Mouse (Mus musculus): ENCODE data around the gene Cmtm8.

Cmtm8 gene

DNA sequence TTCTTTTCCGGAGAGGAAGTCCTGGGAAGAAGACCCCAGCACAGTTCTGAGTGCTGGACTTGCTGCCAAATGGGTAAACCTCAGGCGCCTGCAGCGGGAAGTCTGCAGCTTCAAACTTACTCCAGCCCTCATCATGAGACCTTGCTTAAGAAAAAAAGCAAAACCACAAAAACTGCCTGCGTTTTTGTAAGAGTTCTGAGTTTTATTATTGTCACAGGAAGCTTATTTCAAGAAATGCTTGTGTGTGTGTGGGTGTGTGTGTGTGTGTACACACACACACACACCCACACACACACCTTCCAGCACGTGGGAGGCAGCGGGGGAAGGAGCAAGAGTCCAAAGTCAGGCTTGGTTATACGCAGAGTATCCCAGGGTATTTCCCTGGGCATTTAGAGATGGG, 85.7 kb downstream of the Cmtm8 start:
- no peak for DNase-seq (ENCODE audit: low spot score in 2 of 2)

DNA sequence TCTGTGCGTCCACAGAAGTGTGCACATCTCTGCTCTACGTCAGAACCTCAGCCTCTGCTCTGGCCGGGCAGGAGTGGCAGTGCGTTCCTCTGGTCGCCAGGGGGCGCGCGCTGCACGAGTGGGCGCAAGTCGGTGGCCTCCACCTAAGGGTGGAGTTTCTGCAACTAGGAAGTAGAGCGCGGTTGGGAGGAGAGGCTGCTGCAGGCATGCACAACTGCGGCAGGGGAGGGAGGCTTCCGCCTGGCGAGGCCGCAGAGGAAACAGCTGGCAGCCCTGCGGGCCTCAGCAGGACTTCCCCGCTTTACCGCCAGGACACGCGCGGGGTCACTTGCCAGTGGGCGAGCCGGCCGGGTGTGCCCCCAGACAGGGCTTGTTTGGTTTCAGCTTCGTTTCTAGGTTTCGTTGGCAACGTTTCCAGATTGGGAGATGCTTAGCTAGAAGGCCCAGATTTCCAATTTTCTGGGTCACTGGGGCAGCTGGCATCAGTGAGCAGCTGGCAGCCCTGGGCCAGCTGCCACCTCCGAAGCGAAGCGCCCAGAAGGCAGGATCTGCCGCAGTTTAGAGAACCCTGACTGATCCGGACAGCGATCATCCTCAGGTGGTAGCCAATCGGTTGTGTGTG, 91.0 kb downstream of the Cmtm8 start:
- DNase-seq (ENCODE audit: low spot score in 2 of 2) = peak; percentile 85 to 87

DNA sequence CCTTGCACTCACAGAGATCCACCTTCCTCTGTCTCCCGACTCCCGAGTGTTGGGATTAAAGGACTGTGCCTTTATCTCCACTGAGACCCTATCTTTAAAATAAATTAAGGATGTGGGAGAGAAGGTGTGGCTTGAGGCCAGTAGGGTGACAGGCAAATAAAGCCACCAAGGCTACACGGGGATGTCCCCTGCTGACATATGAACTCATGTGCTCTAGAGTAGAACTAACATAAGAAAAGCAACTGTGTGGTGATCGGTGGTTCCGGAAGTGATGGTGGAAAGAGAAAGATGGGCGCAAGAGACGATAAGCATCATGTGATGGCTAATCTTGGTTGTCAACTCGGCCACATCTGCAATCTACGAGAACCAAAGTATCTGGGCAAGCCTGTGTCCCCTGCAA, 91.6 kb downstream of the Cmtm8 start:
- DNase-seq (ENCODE audit: low spot score in 2 of 2) = no peak

DNA sequence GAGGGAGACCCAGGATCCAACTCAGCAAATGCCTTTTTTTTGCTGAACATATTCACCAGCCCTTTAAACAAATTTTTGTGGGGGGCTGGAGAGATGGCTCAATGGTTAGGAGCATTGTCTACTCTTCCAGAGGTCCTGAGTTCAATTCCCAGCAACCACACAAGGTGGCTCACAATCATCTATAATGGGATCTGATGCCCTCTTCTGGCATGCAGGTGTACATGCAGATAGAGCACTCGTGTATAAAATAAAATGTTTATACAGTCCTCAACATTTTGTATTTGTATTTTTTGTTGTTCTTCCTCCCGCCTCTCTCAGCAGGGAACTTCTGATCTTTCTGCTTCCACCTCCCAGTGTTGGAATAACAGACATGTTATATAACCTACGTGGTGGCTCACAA, 92.4 kb downstream of the Cmtm8 start:
- DNase-seq (ENCODE audit: low spot score in 2 of 2) = no peak

DNA sequence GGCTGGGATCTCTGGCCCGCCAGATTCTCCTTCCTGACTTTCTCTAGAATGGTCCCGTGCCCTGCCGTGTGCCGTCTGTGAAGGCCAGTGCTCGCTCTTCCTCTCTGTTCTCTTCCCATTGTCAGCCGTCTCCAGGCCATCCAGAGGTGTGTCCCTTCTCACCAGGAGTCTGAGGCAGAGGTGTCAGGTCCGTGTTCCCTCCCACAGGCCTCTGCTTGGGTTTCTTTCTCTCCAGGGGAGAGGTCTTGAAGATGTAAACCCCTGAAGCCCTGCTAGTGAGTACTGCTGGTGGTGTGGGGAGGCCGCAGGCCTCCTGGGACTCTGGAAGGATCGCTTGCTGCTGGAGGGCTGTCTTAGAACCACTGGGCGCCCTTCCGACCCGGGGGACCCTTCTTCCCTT, 96.5 kb downstream of the Cmtm8 start:
- DNase-seq (ENCODE audit: low spot score in 2 of 2) = no peak

DNA sequence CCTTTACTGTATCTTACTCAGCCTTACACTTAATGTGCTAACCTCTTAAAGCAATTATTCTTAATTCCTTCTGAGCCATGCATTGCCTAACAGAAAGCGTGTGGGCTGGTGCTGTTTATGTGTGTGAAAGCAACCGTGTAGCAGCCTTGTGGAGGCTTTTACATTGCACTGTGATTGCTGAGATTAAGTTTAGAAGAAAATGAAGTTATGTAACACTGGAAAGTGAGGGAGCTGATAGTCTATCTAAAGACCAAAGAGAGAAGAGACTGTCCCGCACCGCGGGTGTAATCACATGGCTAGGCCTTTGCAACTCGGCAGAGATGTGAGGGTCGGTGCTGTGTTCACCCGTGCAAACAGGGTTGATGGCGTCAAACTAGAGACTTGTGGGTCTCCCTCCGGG, 96.9 kb downstream of the Cmtm8 start:
- DNase-seq (ENCODE audit: low spot score in 2 of 2) = no peak

DNA sequence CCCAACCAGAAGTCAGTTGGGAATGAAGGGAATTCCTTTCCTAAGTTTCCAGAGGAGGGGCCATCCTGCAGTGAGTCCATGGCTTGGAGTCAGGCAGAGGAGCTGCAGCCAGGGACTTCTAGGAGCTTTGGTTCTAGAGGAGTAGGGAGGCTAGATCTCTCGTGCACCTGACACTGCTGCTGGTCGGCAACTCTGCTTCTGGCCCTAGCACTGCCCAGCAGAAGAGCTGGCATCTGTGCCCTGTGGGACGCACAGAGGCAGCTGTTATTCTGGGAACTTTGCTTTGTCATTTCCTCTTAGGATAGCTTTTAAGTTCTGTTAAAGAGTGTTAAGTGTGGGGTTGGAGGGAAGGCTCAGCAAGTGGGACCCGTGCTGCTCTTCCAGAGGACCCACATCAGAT, 98.3 kb downstream of the Cmtm8 start:
- no peak for DNase-seq (ENCODE audit: low spot score in 2 of 2)

DNA sequence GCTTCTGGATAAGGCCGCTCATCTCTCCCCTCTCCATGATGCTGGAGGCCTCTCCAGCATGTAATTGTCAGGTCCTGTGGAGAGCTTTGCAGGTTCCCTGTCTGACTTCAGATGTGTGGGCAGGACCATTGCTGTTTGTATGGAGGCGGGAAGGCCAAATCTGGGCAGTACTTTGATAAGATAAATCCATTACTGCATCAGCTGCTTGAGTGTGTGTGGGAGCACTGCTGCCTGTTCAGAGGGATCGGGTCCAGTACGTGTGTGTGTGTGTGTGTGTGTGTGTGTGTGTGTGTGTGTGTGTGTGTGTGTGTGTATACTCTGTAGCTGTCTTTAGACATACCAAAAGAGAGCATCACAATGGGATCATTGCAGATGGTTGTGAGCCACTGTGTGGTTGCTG, 98.8 kb downstream of the Cmtm8 start:
- no peak for DNase-seq (ENCODE audit: low spot score in 2 of 2)

DNA sequence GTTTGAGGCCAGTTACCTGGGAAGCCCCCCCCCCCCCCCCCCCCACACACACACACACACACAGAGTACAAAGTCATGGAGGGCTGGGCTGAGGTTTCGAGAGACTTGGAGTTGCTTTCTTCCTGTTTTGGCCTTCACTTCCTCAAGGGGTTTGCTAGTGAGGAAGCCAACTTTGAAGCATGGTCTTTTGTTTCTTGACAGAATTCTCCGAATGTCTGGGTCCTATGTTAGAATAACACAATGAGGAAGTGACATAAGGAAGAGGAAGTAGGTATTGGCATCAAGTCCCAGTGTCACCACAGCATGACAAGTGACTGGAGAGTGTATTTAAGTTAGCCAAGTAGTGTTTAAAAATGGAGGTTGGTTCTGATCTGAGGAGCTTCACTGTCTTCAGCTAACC, 101.2 kb downstream of the Cmtm8 start:
- no peak for DNase-seq (ENCODE audit: low spot score in 2 of 2)

DNA sequence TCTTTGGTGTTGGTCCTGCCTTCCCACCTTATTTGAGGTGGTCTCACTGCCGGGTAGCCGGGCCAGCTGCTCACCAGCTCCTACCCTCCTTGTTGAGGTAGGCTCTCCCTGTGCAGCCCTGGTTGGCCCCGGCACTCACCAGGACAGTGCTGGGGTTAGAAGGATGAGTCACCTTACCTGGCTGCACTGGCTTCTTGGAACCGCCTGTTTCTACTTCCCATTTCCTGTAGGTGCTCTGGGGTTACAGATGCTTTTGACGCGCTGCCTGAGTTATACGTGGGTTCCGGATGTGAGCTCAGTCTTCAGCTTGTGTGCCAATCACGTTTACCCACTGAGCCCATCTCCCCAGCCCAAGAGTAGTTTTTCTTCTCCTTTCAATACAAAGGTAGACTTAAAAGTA, 103.6 kb downstream of the Cmtm8 start:
- DNase-seq (ENCODE audit: low spot score in 2 of 2) = no peak
